Mouse (Mus musculus) brain, embryonic 18.5 days (tissue): Measurements from ENCODE around the gene Usp25.

ENCODE experiments used
- DNase-seq: peaks from one replicate; pipeline ENCODE4 v3.0.0-alpha.2; 2012; ENCODE audit warnings: low read depth, low spot score

Gene Usp25

GRCm38 (mm10) chr16:77013427-77014320 is at the start of gene Usp25:
Gene Usp25 (plus strand): TSS chr16:77013706.
- DNase-seq, result no peak

GRCm38 (mm10) chr16:76967593-76968275 is 45.8 kb upstream of the Usp25 start:
- DNase-seq, result no peak

GRCm38 (mm10) chr16:76971211-76971610 is 42.3 kb upstream of the Usp25 start:
- no peak for DNase-seq

- no peak for DNase-seq
These were observed 36.6 kb upstream of the Usp25 start for GRCm38 (mm10) chr16:76976787-76977430.

- no peak for DNase-seq
These were observed 29.8 kb upstream of the Usp25 start for GRCm38 (mm10) chr16:76983696-76984095.

GRCm38 (mm10) chr16:76987711-76988110 is 25.8 kb upstream of the Usp25 start:
- DNase-seq, result no peak

GRCm38 (mm10) chr16:77003900-77004299 is 9.6 kb upstream of the Usp25 start:
- DNase-seq, result no peak

- no peak for DNase-seq
These were observed 4.3 kb upstream of the Usp25 start for GRCm38 (mm10) chr16:77009173-77009572.

GRCm38 (mm10) chr16:77014321-77015211 is 1.1 kb downstream of the Usp25 start:
- DNase-seq, result no peak

- DNase-seq, result no peak
These were observed 2.2 kb downstream of the Usp25 start for GRCm38 (mm10) chr16:77015380-77016346.

GRCm38 (mm10) chr16:77017931-77018330 is 4.4 kb downstream of the Usp25 start:
- no peak for DNase-seq

GRCm38 (mm10) chr16:77020190-77020589 is 6.7 kb downstream of the Usp25 start:
- no peak for DNase-seq

GRCm38 (mm10) chr16:77023627-77024379 is 10.3 kb downstream of the Usp25 start:
- DNase-seq, result no peak

- no peak for DNase-seq
These were observed 12.6 kb downstream of the Usp25 start for GRCm38 (mm10) chr16:77026099-77026498.

GRCm38 (mm10) chr16:77026933-77027332 is 13.4 kb downstream of the Usp25 start:
- DNase-seq, result no peak

- no peak for DNase-seq
These were observed 14.6 kb downstream of the Usp25 start for GRCm38 (mm10) chr16:77027976-77028686.

- no peak for DNase-seq
These were observed 15.3 kb downstream of the Usp25 start for GRCm38 (mm10) chr16:77028687-77029417.

- no peak for DNase-seq
These were observed 16.9 kb downstream of the Usp25 start for GRCm38 (mm10) chr16:77030435-77030834.
